8 mouse cellular contexts compared by ENCODE assay signal in genomic region chr2:104710670-104711370, GRCm38 (mm10). TPM values are rescaled to one million over a fixed set of nuclear protein-coding genes. Genes with fewer than 3 reads are reported as not detected.
A peak's percentile ranks its signal among the peaks of the same experiment; 100 is the strongest.
DNase-seq lines count a peak whose midpoint lies in the region; ATAC-seq and TF ChIP-seq lines count a peak whose summit lies in the region.

No protein-coding gene starts in this region.

- H3K4me3 ChIP-seq in heart, adult 2 months = peak overlapping the region; percentile 79; the same call in 1 of the 2 replicates
- peak overlapping the region; percentile 82 for H3K4me3 ChIP-seq in forebrain, postnatal 0 days (ENCODE audit: low read depth, low read length)
- peak overlapping the region; percentile 64 for H3K4me3 ChIP-seq in macrophage (ENCODE audit: inconsistent target)

- intact Hi-C loops in heart, adult 2 months (cut with DNase I) = no loop called here
- intact Hi-C loops in heart, postnatal 36 days (cut with DNase I) = no loop called here

- WGBS in heart, adult 2 months = 40% methylated on average over 6 of the region's 6 CpGs
- WGBS in forebrain, postnatal 0 days = 16% methylated on average over 6 of the region's 6 CpGs
- 13% methylated on average over 6 of the region's 6 CpGs for WGBS in macrophage (ENCODE audit: missing documents)

- H3K4me1 ChIP-seq in heart, adult 2 months (ENCODE audit: control insufficient read depth, insufficient read depth, low read length) = no peaks in the 10 kb centered on the region
- H3K4me1 ChIP-seq in forebrain, postnatal 0 days (ENCODE audit: insufficient read depth) = peaks cover 11% of the 10 kb centered on the region; the same call in 1 of the 2 replicates

- H3K27me3 ChIP-seq in heart, adult 2 months (ENCODE audit: control insufficient read depth, insufficient read depth, low read length) = no peaks in the 10 kb centered on the region
- H3K27me3 ChIP-seq in forebrain, postnatal 0 days (ENCODE audit: insufficient read depth, low read length) = no peaks in the 10 kb centered on the region

- no peak overlapping the region for H3K9ac ChIP-seq in heart, adult 2 months (ENCODE audit: low read depth, low read length)
- peak overlapping the region; percentile 83; the same call in 1 of the 2 replicates for H3K9ac ChIP-seq in forebrain, postnatal 0 days

- TF ChIP-seq EP300 in heart, adult 2 months (IDR thresholded peaks at IDR 0.05; ENCODE audit: insufficient read depth, low read depth, low read length) = no peak

- TF ChIP-seq POLR2A in heart, adult 2 months (IDR thresholded peaks at IDR 0.05; ENCODE audit: insufficient read depth, low read depth, low read length) = no peak

- no peak for DNase-seq in heart, adult 2 months
- no peak for DNase-seq in heart, postnatal 36 days
- peak; percentile 69 for DNase-seq in MEL-GATA-1-ER (ENCODE audit: extremely low read depth, low read depth)
- DNase-seq in forebrain, postnatal 0 days = no peak
- DNase-seq in thymus, postnatal 36 days = no peak
- no peak for DNase-seq in c-Kit-positive CD71-positive TER-119-positive erythroid progenitor cells, embryonic 14.5 days (ENCODE audit: low spot score)

- H3K27ac ChIP-seq in heart, adult 2 months = no peak overlapping the region
- peak overlapping the region; percentile 83; the same call in 1 of the 2 replicates for H3K27ac ChIP-seq in forebrain, postnatal 0 days (ENCODE audit: low read depth, low read length)
- peak overlapping the region; percentile 68 for H3K27ac ChIP-seq in macrophage

- H3K9me3 ChIP-seq in forebrain, postnatal 0 days (ENCODE audit: low read length) = no peaks in the 10 kb centered on the region

- ATAC-seq in forebrain, postnatal 0 days = peak; percentile 1; the same call in 1 of the 2 replicates
- no peak for ATAC-seq in CD4-positive, CD25-positive, alpha-beta regulatory T cell, adult 4 months

- TF ChIP-seq CTCF in heart, adult 2 months (IDR thresholded peaks at IDR 0.05) = no peak
- TF ChIP-seq CTCF in forebrain, postnatal 0 days (IDR thresholded peaks at IDR 0.05; ENCODE audit: low read depth) = no peak

- peak overlapping the region; percentile 69 for H3K4me2 ChIP-seq in forebrain, postnatal 0 days (ENCODE audit: low read depth)

- no peaks in the 10 kb centered on the region for H3K79me2 ChIP-seq in heart, adult 2 months (replicated peaks; ENCODE audit: control insufficient read depth, insufficient read depth, low read length)
- peaks cover 37% of the 10 kb centered on the region for H3K79me2 ChIP-seq in macrophage (ENCODE audit: inconsistent target)

- no peaks in the 10 kb centered on the region for H3K36me3 ChIP-seq in heart, adult 2 months (ENCODE audit: control insufficient read depth, insufficient read depth, low read length)
- H3K36me3 ChIP-seq in forebrain, postnatal 0 days (ENCODE audit: insufficient read depth) = 0 out of 2 replicates have a peak, but pooled peaks cover 6% of the 10 kb centered on the region
- H3K36me3 ChIP-seq in macrophage (ENCODE audit: inconsistent target) = 0 out of 2 replicates have a peak, but pooled peaks cover 4% of the 10 kb centered on the region

RNA-seq across cellular contexts. Expression of gene Tcp11l1, which starts 1.1 kb away (rescaled TPM):
- total RNA-seq in heart, adult 2 months (2021) = 1 to 10 TPM; 8.0 to 8.1 TPM
- polyA plus RNA-seq in heart, adult 2 months (2012; rRNA removed) = 3.0 and 3.6 TPM in 2 replicates
- 1 to 10 TPM; 7.1 to 7.2 TPM for total RNA-seq in heart, postnatal 36 days (2021)
- total RNA-seq in forebrain, postnatal 0 days (2014; rRNA removed) = 32.9 and 40.7 TPM in 2 replicates
- polyA plus RNA-seq in forebrain, postnatal 0 days (2015; fragmentation: Nextera tagmentation; extraction: Ambion mirVana) = 54.1 and 57.5 TPM in 2 replicates
- 10 to 100 TPM; 10.4 to 68.9 (median 41.4) TPM for total RNA-seq in macrophage (2018; cell fraction: chromatin; rRNA removed)
- 10 to 100 TPM; 23.1 to 39.7 (median 31.7) TPM for total RNA-seq in macrophage (2018; cell fraction: cytosol; rRNA removed)
- total RNA-seq in macrophage (2018; cell fraction: nucleus; rRNA removed) = 10 to 100 TPM; 11.1 to 78.2 (median 37.6) TPM
- 22.5 to 32.0 TPM (median 24.4 TPM) in 3 replicates for polyA plus RNA-seq in macrophage (2018)
- polyA plus RNA-seq in CD4-positive, CD25-positive, alpha-beta regulatory T cell, adult 4 months (2017; shearing (Covaris generic)) = under 1 TPM in 1 of 2 experiments, not detected in 1; 0.73 TPM

RNA-seq across cellular contexts. Expression of gene Pin1rt1, which starts 5.4 kb away (rescaled TPM):
- not detected for total RNA-seq in heart, adult 2 months (2021)
- polyA plus RNA-seq in heart, adult 2 months (2012; rRNA removed) = not detected in 2 replicates
- not detected for total RNA-seq in heart, postnatal 36 days (2021)
- not detected in 2 replicates for total RNA-seq in forebrain, postnatal 0 days (2014; rRNA removed)
- not detected in 2 replicates for polyA plus RNA-seq in forebrain, postnatal 0 days (2015; fragmentation: Nextera tagmentation; extraction: Ambion mirVana)
- total RNA-seq in macrophage (2018; cell fraction: chromatin; rRNA removed) = not detected
- total RNA-seq in macrophage (2018; cell fraction: cytosol; rRNA removed) = not detected
- not detected for total RNA-seq in macrophage (2018; cell fraction: nucleus; rRNA removed)
- not detected in 3 replicates for polyA plus RNA-seq in macrophage (2018)
- polyA plus RNA-seq in CD4-positive, CD25-positive, alpha-beta regulatory T cell, adult 4 months (2017; shearing (Covaris generic)) = not detected

RNA-seq across cellular contexts. Expression of gene Depdc7, which starts 31.9 kb away (rescaled TPM):
- total RNA-seq in heart, adult 2 months (2021) = 1 to 10 TPM in 1 of 2 experiments, under 1 TPM in 1; 0.89 to 1.4 TPM
- polyA plus RNA-seq in heart, adult 2 months (2012; rRNA removed) = 0.82 and 0.86 TPM in 2 replicates
- 1 to 10 TPM in 1 of 2 experiments, under 1 TPM in 1; 0.95 to 1.9 TPM for total RNA-seq in heart, postnatal 36 days (2021)
- total RNA-seq in forebrain, postnatal 0 days (2014; rRNA removed) = 0.90 and 1.3 TPM in 2 replicates
- polyA plus RNA-seq in forebrain, postnatal 0 days (2015; fragmentation: Nextera tagmentation; extraction: Ambion mirVana) = 0.70 and 0.82 TPM in 2 replicates
- 10 to 100 TPM in 2 of 26 experiments, 1 to 10 TPM in 22, under 1 TPM in 2; 0.78 to 14.2 (median 6.4) TPM for total RNA-seq in macrophage (2018; cell fraction: chromatin; rRNA removed)
- 1 to 10 TPM; 1.7 to 8.2 (median 4.7) TPM for total RNA-seq in macrophage (2018; cell fraction: cytosol; rRNA removed)
- 10 to 100 TPM in 1 of 26 experiments, 1 to 10 TPM in 25; 1.1 to 11.3 (median 2.9) TPM for total RNA-seq in macrophage (2018; cell fraction: nucleus; rRNA removed)
- 7.6 to 10.3 TPM (median 7.7 TPM) in 3 replicates for polyA plus RNA-seq in macrophage (2018)
- not detected for polyA plus RNA-seq in CD4-positive, CD25-positive, alpha-beta regulatory T cell, adult 4 months (2017; shearing (Covaris generic))
